Mouse (Mus musculus) embryonic fibroblast, embryonic 13.5 days (primary cell): ENCODE data around the gene Gab2. TPM values are rescaled to one million over a fixed set of nuclear protein-coding genes. Genes with fewer than 3 reads are reported as not detected.

ENCODE experiments used
- H3K27ac ChIP-seq: 2 replicates; pipeline ENCODE4 v1.5.1; 2012; ENCODE audit warnings: low read length, control low read depth, inconsistent platforms; ENCODE audit not compliant: insufficient read depth
- H3K4me1 ChIP-seq: 2 replicates; pipeline ENCODE4 v1.6.1; 2011; ENCODE audit warnings: low read length; ENCODE audit not compliant: control insufficient read depth, insufficient read depth
- H3K4me3 ChIP-seq: 2 replicates; pipeline ENCODE4 v1.5.1; 2011; ENCODE audit warnings: mild to moderate bottlenecking, control low read depth, low read length; ENCODE audit not compliant: insufficient read depth
- CTCF ChIP-seq: IDR thresholded peaks from 2 replicates; pipeline ENCODE4 v1.5.1; 2011; ENCODE audit warnings: mild to moderate bottlenecking, control low read depth, low read length, moderate library complexity, borderline replicate concordance; ENCODE audit not compliant: insufficient read depth
- POLR2A ChIP-seq: IDR thresholded peaks from 2 replicates; pipeline ENCODE4 v1.6.1; 2011; ENCODE audit warnings: low read depth, mild to moderate bottlenecking, control low read depth, low read length, moderate library complexity
- polyA plus RNA-seq: library from polyadenylated mRNA; stranded (reverse); fragments of >200 nt; gene quantifications from 2 replicates; pipeline ENCODE4 v1.2.4, GENCODE M21; 2011; ENCODE audit warnings: low read depth; ENCODE audit not compliant: missing spikeins, insufficient read length

Gene Gab2
- polyA plus RNA-seq, 1 experiment: 11.5 TPM

- TF ChIP-seq POLR2A: no peak
- no peak for TF ChIP-seq CTCF
- Histone ChIP-seq H3K4me1 (no peaks in the 10 kb centered on the region), H3K4me3 (no peak overlapping the region), H3K27ac (no peak overlapping the region)
These were observed 247.7 kb downstream of the Gab2 start for GRCm38 (mm10) chr7:97328891-97329588.

GRCm38 (mm10) chr7:97329676-97330075, 248.3 kb downstream of the Gab2 start:
- H3K4me3 ChIP-seq: no peak overlapping the region
- no peaks in the 10 kb centered on the region for H3K4me1 ChIP-seq
- H3K27ac ChIP-seq: no peak overlapping the region
- TF ChIP-seq POLR2A: no peak
- TF ChIP-seq CTCF: no peak

- TF ChIP-seq POLR2A (no peak), CTCF (no peak)
These were observed 249.7 kb downstream of the Gab2 start for GRCm38 (mm10) chr7:97330931-97331645.

GRCm38 (mm10) chr7:97331726-97332666, 250.6 kb downstream of the Gab2 start, which contains the start of the genes Usp35 and Kctd21:
Gene Usp35 (minus strand): TSS chr7:97332020.
Gene Kctd21 (plus strand): TSS chr7:97332327.
- Histone ChIP-seq H3K27ac (no peak within 1 kb of the TSS), H3K4me3 (peak within 1 kb of the TSS; percentile 83), H3K4me1 (no peaks in the 10 kb centered on the region)
- peak; percentile 61 for TF ChIP-seq POLR2A
- no peak for TF ChIP-seq CTCF

More at GRCm38 (mm10) chr7:97330931-97331645, 249.7 kb downstream of the Gab2 start:
- H3K27ac ChIP-seq: no peak overlapping the region
- H3K4me3 ChIP-seq: peak overlapping the region; percentile 83
- H3K4me1 ChIP-seq: no peaks in the 10 kb centered on the region

GRCm38 (mm10) chr7:97332667-97333041, 251.3 kb downstream of the Gab2 start:
- TF ChIP-seq CTCF (no peak), POLR2A (no peak)
- H3K4me3 ChIP-seq: peak overlapping the region; percentile 76
- no peak overlapping the region for H3K27ac ChIP-seq
- no peaks in the 10 kb centered on the region for H3K4me1 ChIP-seq

GRCm38 (mm10) chr7:97333113-97333898, 251.9 kb downstream of the Gab2 start:
- H3K27ac ChIP-seq: no peak overlapping the region
- H3K4me3 ChIP-seq: peak overlapping the region; percentile 76
- TF ChIP-seq CTCF (no peak), POLR2A (no peak)
- H3K4me1 ChIP-seq: no peaks in the 10 kb centered on the region

- TF ChIP-seq CTCF (no peak), POLR2A (no peak)
- Histone ChIP-seq H3K27ac (no peak overlapping the region), H3K4me1 (no peaks in the 10 kb centered on the region), H3K4me3 (no peak overlapping the region)
These were observed 253.0 kb downstream of the Gab2 start for GRCm38 (mm10) chr7:97334406-97334805.

GRCm38 (mm10) chr7:97336678-97337077, 255.3 kb downstream of the Gab2 start:
- H3K4me3 ChIP-seq: no peak overlapping the region
- H3K27ac ChIP-seq: no peak overlapping the region
- TF ChIP-seq CTCF: no peak
- TF ChIP-seq POLR2A: no peak
- H3K4me1 ChIP-seq: no peaks in the 10 kb centered on the region

GRCm38 (mm10) chr7:97338593-97338992, 257.2 kb downstream of the Gab2 start:
- Histone ChIP-seq H3K4me3 (no peak overlapping the region), H3K27ac (no peak overlapping the region), H3K4me1 (no peaks in the 10 kb centered on the region)
- no peak for TF ChIP-seq CTCF
- TF ChIP-seq POLR2A: no peak
